In genomic region chr2:84838993-84839980, GRCm38 (mm10) we compare ENCODE assay signal across 8 mouse cellular contexts. TPM values are rescaled to one million over a fixed set of nuclear protein-coding genes. Genes with fewer than 3 reads are reported as not detected.
A peak's percentile ranks its signal among the peaks of the same experiment; 100 is the strongest.
DNase-seq lines count a peak whose midpoint lies in the region; ATAC-seq and TF ChIP-seq lines count a peak whose summit lies in the region.

No protein-coding gene starts in this region.

- H3K9me3 ChIP-seq in forebrain, embryonic 13.5 days (replicated peaks), result no peaks in the 10 kb centered on the region
- H3K9me3 ChIP-seq in hindbrain, embryonic 14.5 days (ENCODE audit: control insufficient read depth, low read length), result no peaks in the 10 kb centered on the region
- no peaks in the 10 kb centered on the region for H3K9me3 ChIP-seq in lung, embryonic 14.5 days (ENCODE audit: low read depth, low read length)

- TF ChIP-seq CTCF in testis, adult 2 months (IDR thresholded peaks at IDR 0.05; ENCODE audit: control insufficient read depth, insufficient read depth, insufficient replicate concordance, low read depth, low read length), result no peak
- TF ChIP-seq CTCF in lung, embryonic 14.5 days (IDR thresholded peaks at IDR 0.05; ENCODE audit: low read depth), result no peak
- no peak for TF ChIP-seq CTCF in small intestine, adult 2 months (IDR thresholded peaks at IDR 0.05; ENCODE audit: extremely low read depth, insufficient read length, insufficient replicate concordance, low read depth, low read length)

- H3K27ac ChIP-seq in testis, adult 2 months (ENCODE audit: control insufficient read depth, insufficient read depth, low read depth, low read length), result no peak overlapping the region
- H3K27ac ChIP-seq in forebrain, embryonic 13.5 days, result peak overlapping the region; percentile 84; the same call in 1 of the 2 replicates
- H3K27ac ChIP-seq in hindbrain, embryonic 14.5 days, result no peak overlapping the region
- H3K27ac ChIP-seq in lung, embryonic 14.5 days (ENCODE audit: low read depth), result peak overlapping the region; percentile 94
- no peak overlapping the region for H3K27ac ChIP-seq in small intestine, adult 2 months (ENCODE audit: insufficient read depth, low read depth, low read length)

- DNase-seq in testis, postnatal 14 days (ENCODE audit: low spot score), result no peak
- no peak for DNase-seq in hindbrain, embryonic 14.5 days (ENCODE audit: low spot score)
- DNase-seq in lung, embryonic 14.5 days, result peak; percentile 62
- no peak for DNase-seq in cerebellum, adult 18-20 months
- no peak for DNase-seq in left cerebral cortex, postnatal 14 days (ENCODE audit: low spot score in 2 of 2)

- H3K4me3 ChIP-seq in testis, adult 2 months (ENCODE audit: control insufficient read depth, low read depth, low read length), result peak overlapping the region; percentile 76
- H3K4me3 ChIP-seq in forebrain, embryonic 13.5 days, result peak overlapping the region; percentile 62
- peak overlapping the region; percentile 44 for H3K4me3 ChIP-seq in hindbrain, embryonic 14.5 days (replicated peaks; ENCODE audit: low read length)
- H3K4me3 ChIP-seq in lung, embryonic 14.5 days (ENCODE audit: low read depth, low read length), result peak overlapping the region; percentile 66
- H3K4me3 ChIP-seq in small intestine, adult 2 months (ENCODE audit: low read depth, low read length), result peak overlapping the region; percentile 64

- under 1% methylated on average over 47 of the region's 47 CpGs for WGBS in forebrain, embryonic 13.5 days
- WGBS in hindbrain, embryonic 14.5 days, result under 1% methylated on average over 47 of the region's 47 CpGs
- WGBS in lung, embryonic 14.5 days, result under 1% methylated on average over 47 of the region's 47 CpGs
- 2% methylated on average over 47 of the region's 47 CpGs for WGBS in small intestine, adult 2 months

- no peaks in the 10 kb centered on the region for H3K36me3 ChIP-seq in testis, adult 2 months (ENCODE audit: control insufficient read depth, insufficient read depth, low read length)
- no peaks in the 10 kb centered on the region for H3K36me3 ChIP-seq in forebrain, embryonic 13.5 days (ENCODE audit: poor library complexity, severe bottlenecking)
- no peaks in the 10 kb centered on the region for H3K36me3 ChIP-seq in hindbrain, embryonic 14.5 days (replicated peaks; ENCODE audit: control insufficient read depth, insufficient read depth)
- H3K36me3 ChIP-seq in lung, embryonic 14.5 days (ENCODE audit: insufficient read depth), result 0 out of 2 replicates have a peak, but pooled peaks cover 3% of the 10 kb centered on the region
- no peaks in the 10 kb centered on the region for H3K36me3 ChIP-seq in small intestine, adult 2 months (ENCODE audit: control insufficient read depth, insufficient read depth, low read length)

- TF ChIP-seq POLR2A in testis, adult 2 months (IDR thresholded peaks at IDR 0.05; ENCODE audit: control insufficient read depth, low read depth, low read length), result no peak
- no peak for TF ChIP-seq POLR2A in small intestine, adult 2 months (IDR thresholded peaks at IDR 0.05; ENCODE audit: low read depth, low read length)

- H3K4me1 ChIP-seq in testis, adult 2 months (ENCODE audit: control insufficient read depth, insufficient read depth, low read length), result peaks cover 16% of the 10 kb centered on the region
- H3K4me1 ChIP-seq in forebrain, embryonic 13.5 days, result peaks cover 42% of the 10 kb centered on the region
- H3K4me1 ChIP-seq in hindbrain, embryonic 14.5 days (replicated peaks; ENCODE audit: control insufficient read depth, insufficient read depth, low read length), result peaks cover 8% of the 10 kb centered on the region; the same call in 1 of the 2 replicates
- H3K4me1 ChIP-seq in lung, embryonic 14.5 days (ENCODE audit: insufficient read depth), result peaks cover 13% of the 10 kb centered on the region
- H3K4me1 ChIP-seq in small intestine, adult 2 months (ENCODE audit: control insufficient read depth, insufficient read depth, insufficient read length, low read length), result peaks cover 16% of the 10 kb centered on the region

- H3K4me2 ChIP-seq in forebrain, embryonic 13.5 days, result peak overlapping the region; percentile 94
- peak overlapping the region; percentile 93 for H3K4me2 ChIP-seq in hindbrain, embryonic 14.5 days (replicated peaks)
- H3K4me2 ChIP-seq in lung, embryonic 14.5 days, result peak overlapping the region; percentile 84

- ATAC-seq in forebrain, embryonic 13.5 days, result peak; percentile 28
- ATAC-seq in hindbrain, embryonic 14.5 days (ENCODE audit: low FRiP score), result peak; percentile 19; the same call in 1 of the 2 replicates
- peak; percentile 5 for ATAC-seq in lung, embryonic 14.5 days (ENCODE audit: insufficient read depth)

- intact Hi-C loops in left cerebral cortex, postnatal 14 days (cut with DNase I), result no loop called here

- H3K9ac ChIP-seq in forebrain, embryonic 13.5 days, result peak overlapping the region; percentile 70
- peak overlapping the region; percentile 41 for H3K9ac ChIP-seq in hindbrain, embryonic 14.5 days
- peak overlapping the region; percentile 84 for H3K9ac ChIP-seq in lung, embryonic 14.5 days

- no peaks in the 10 kb centered on the region for H3K27me3 ChIP-seq in testis, adult 2 months (ENCODE audit: control insufficient read depth, insufficient read depth, low read length)
- H3K27me3 ChIP-seq in forebrain, embryonic 13.5 days, result peaks cover 35% of the 10 kb centered on the region
- H3K27me3 ChIP-seq in hindbrain, embryonic 14.5 days (ENCODE audit: control insufficient read depth, insufficient read depth, low read length), result peaks cover 46% of the 10 kb centered on the region
- H3K27me3 ChIP-seq in lung, embryonic 14.5 days (ENCODE audit: insufficient read depth, low read length), result peaks cover 9% of the 10 kb centered on the region; the same call in 1 of the 2 replicates
- peaks cover 29% of the 10 kb centered on the region for H3K27me3 ChIP-seq in small intestine, adult 2 months (ENCODE audit: control insufficient read depth, insufficient read depth, low read length)

RNA-seq across cellular contexts. Expression of gene Slc43a1, which starts 0.6 kb away (rescaled TPM):
- polyA plus RNA-seq in testis, adult 2 months (2012; rRNA removed), result 0.63 and 1.00 TPM in 2 replicates
- 5.4 and 7.5 TPM in 2 replicates for polyA plus RNA-seq in forebrain, embryonic 13.5 days (2015; fragmentation: Nextera tagmentation; extraction: Ambion mirVana)
- 1.5 and 1.6 TPM in 2 replicates for polyA plus RNA-seq in hindbrain, embryonic 14.5 days (2014; fragmentation: Nextera tagmentation; extraction: Ambion mirVana)
- 18.8 and 20.2 TPM in 2 replicates for polyA plus RNA-seq in lung, embryonic 14.5 days (2014; fragmentation: Nextera tagmentation; extraction: Ambion mirVana)
- polyA plus RNA-seq in small intestine, adult 2 months (2012; rRNA removed), result 1.8 and 4.4 TPM in 2 replicates
- under 1 TPM; 0.15 to 0.24 TPM for total RNA-seq in left cerebral cortex, postnatal 14 days (2021)

RNA-seq across cellular contexts. Expression of gene Timm10, which starts 12.5 kb away (rescaled TPM):
- polyA plus RNA-seq in testis, adult 2 months (2012; rRNA removed), result 23.3 and 28.5 TPM in 2 replicates
- 58.0 and 62.5 TPM in 2 replicates for polyA plus RNA-seq in forebrain, embryonic 13.5 days (2015; fragmentation: Nextera tagmentation; extraction: Ambion mirVana)
- 75.8 and 83.3 TPM in 2 replicates for polyA plus RNA-seq in hindbrain, embryonic 14.5 days (2014; fragmentation: Nextera tagmentation; extraction: Ambion mirVana)
- 55.4 and 58.7 TPM in 2 replicates for polyA plus RNA-seq in lung, embryonic 14.5 days (2014; fragmentation: Nextera tagmentation; extraction: Ambion mirVana)
- polyA plus RNA-seq in small intestine, adult 2 months (2012; rRNA removed), result 28.6 and 32.0 TPM in 2 replicates
- total RNA-seq in left cerebral cortex, postnatal 14 days (2021), result 10 to 100 TPM; 59.7 to 63.5 TPM

RNA-seq across cellular contexts. Expression of gene Smtnl1, which starts 16.8 kb away (rescaled TPM):
- 3.0 and 3.4 TPM in 2 replicates for polyA plus RNA-seq in testis, adult 2 months (2012; rRNA removed)
- 0.09 TPM in 1 of 2 replicates, not detected in the other for polyA plus RNA-seq in forebrain, embryonic 13.5 days (2015; fragmentation: Nextera tagmentation; extraction: Ambion mirVana)
- not detected in 2 replicates for polyA plus RNA-seq in hindbrain, embryonic 14.5 days (2014; fragmentation: Nextera tagmentation; extraction: Ambion mirVana)
- polyA plus RNA-seq in lung, embryonic 14.5 days (2014; fragmentation: Nextera tagmentation; extraction: Ambion mirVana), result 0.11 and 0.24 TPM in 2 replicates
- 0.06 TPM in 1 of 2 replicates, not detected in the other for polyA plus RNA-seq in small intestine, adult 2 months (2012; rRNA removed)
- total RNA-seq in left cerebral cortex, postnatal 14 days (2021), result not detected

RNA-seq across cellular contexts. Expression of gene Ube2l6, which starts 40.7 kb away (rescaled TPM):
- 2.2 and 2.3 TPM in 2 replicates for polyA plus RNA-seq in testis, adult 2 months (2012; rRNA removed)
- 19.1 and 21.1 TPM in 2 replicates for polyA plus RNA-seq in forebrain, embryonic 13.5 days (2015; fragmentation: Nextera tagmentation; extraction: Ambion mirVana)
- polyA plus RNA-seq in hindbrain, embryonic 14.5 days (2014; fragmentation: Nextera tagmentation; extraction: Ambion mirVana), result 18.6 and 24.0 TPM in 2 replicates
- 39.1 and 40.0 TPM in 2 replicates for polyA plus RNA-seq in lung, embryonic 14.5 days (2014; fragmentation: Nextera tagmentation; extraction: Ambion mirVana)
- 28.6 and 85.7 TPM in 2 replicates for polyA plus RNA-seq in small intestine, adult 2 months (2012; rRNA removed)
- total RNA-seq in left cerebral cortex, postnatal 14 days (2021), result 1 to 10 TPM; 5.1 to 6.0 TPM

RNA-seq across cellular contexts. Expression of gene Rtn4rl2, which starts 47.2 kb away (rescaled TPM):
- 2.4 and 2.7 TPM in 2 replicates for polyA plus RNA-seq in testis, adult 2 months (2012; rRNA removed)
- polyA plus RNA-seq in forebrain, embryonic 13.5 days (2015; fragmentation: Nextera tagmentation; extraction: Ambion mirVana), result 3.6 and 5.6 TPM in 2 replicates
- 3.8 and 4.5 TPM in 2 replicates for polyA plus RNA-seq in hindbrain, embryonic 14.5 days (2014; fragmentation: Nextera tagmentation; extraction: Ambion mirVana)
- 1.1 and 1.2 TPM in 2 replicates for polyA plus RNA-seq in lung, embryonic 14.5 days (2014; fragmentation: Nextera tagmentation; extraction: Ambion mirVana)
- 4.8 and 11.8 TPM in 2 replicates for polyA plus RNA-seq in small intestine, adult 2 months (2012; rRNA removed)
- 10 to 100 TPM; 92.2 to 95.0 TPM for total RNA-seq in left cerebral cortex, postnatal 14 days (2021)

Comparison
In these comparisons a context has a peak if more than half of its experiments do, and no peak if none do; other contexts are left out.
1. H3K27ac ChIP-seq: peak in forebrain, embryonic 13.5 days (single experiment) and lung, embryonic 14.5 days (single experiment); none in testis, adult 2 months (single experiment), hindbrain, embryonic 14.5 days (single experiment) and small intestine, adult 2 months (single experiment).
2. Peak in every context shown above with its lines, with median percentiles within 50 percentile points of each other: H3K4me3 ChIP-seq, ATAC-seq, H3K4me2 ChIP-seq and H3K9ac ChIP-seq.